Mouse (Mus musculus): ENCODE measurements around the gene Bloc1s3.

DNA sequence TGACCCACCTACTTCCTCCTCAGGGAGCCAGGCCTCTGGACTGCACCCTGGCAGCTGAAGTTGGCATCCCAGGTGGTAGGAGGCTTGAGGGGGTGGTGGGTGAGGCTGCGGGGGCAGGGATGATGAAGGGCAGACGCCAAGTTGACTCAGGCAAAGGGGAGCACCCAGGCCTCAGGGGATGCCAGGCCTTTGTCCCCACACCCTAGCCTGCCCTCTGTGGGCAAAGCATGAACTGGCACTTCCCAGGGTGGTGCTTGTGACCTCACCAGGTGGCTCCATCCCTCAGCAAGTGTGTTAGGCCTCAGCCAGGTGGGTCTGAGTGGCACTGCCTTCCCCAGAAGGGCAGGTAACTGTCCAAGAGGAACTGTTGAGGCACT is 16.9 kb upstream of the Bloc1s3 start:
- TF ChIP-seq POLR2A (IDR thresholded peaks at IDR 0.05; ENCODE audit: borderline replicate concordance, low read depth, low read length) (no peak), CTCF (IDR thresholded peaks at IDR 0.05; ENCODE audit: low read depth, low read length) (0 out of 2 replicates have a peak, but pooled peaks have one; percentile 13)

Data from bone marrow macrophage, adult 2 months (primary cell).